Mouse (Mus musculus) MEL (cell line): ENCODE results near the gene Msl1. TPM values are rescaled to one million over a fixed set of nuclear protein-coding genes. Genes with fewer than 3 reads are reported as not detected.

Experiments used
- DNase-seq: peaks from one replicate; pipeline ENCODE4 v3.0.0; 2011; ENCODE audit warnings: low read depth, low spot score
- H3K27ac ChIP-seq: 2 replicates; pipeline ENCODE4 v1.5.1; 2012; ENCODE audit warnings: low read depth, mild to moderate bottlenecking, control low read depth, low read length, moderate library complexity; ENCODE audit not compliant: control insufficient read depth
- H3K27me3 ChIP-seq, 2 experiments: fragments of 150-350 bp in 1 of 2; sonication (generic) in 1 of 2; 2 replicates each; pipeline ENCODE4 v1.6.1; 2012; ENCODE audit warnings: low read length in 2 of 2, mild to moderate bottlenecking in 2 of 2, improper control_type of control experiment in 1 of 2, moderate library complexity in 1 of 2; ENCODE audit not compliant: insufficient read depth in 2 of 2, control insufficient read depth in 1 of 2
- H3K36me3 ChIP-seq, 2 experiments: 2 replicates each; pipeline ENCODE4 v1.6.1; 2012 to 2014; ENCODE audit warnings: low read length in 2 of 2, improper control_type of control experiment in 1 of 2, inconsistent platforms in 1 of 2, mild to moderate bottlenecking in 1 of 2; ENCODE audit not compliant: insufficient read depth in 2 of 2, control insufficient read depth in 1 of 2
- H3K4me1 ChIP-seq, 2 experiments: fragments of 150-350 bp in 1 of 2; sonication (generic) in 1 of 2; 2 replicates each; pipeline ENCODE4 v1.6.1; 2012; ENCODE audit warnings: low read length in 2 of 2, improper control_type of control experiment in 1 of 2, mild to moderate bottlenecking in 1 of 2; ENCODE audit not compliant: insufficient read depth in 2 of 2, control insufficient read depth in 1 of 2
- H3K4me3 ChIP-seq, 2 experiments: fragments of 150-350 bp in 1 of 2; sonication (generic) in 1 of 2; 2 replicates each; pipeline ENCODE4 v1.5.1; 2012; ENCODE audit warnings: low read depth in 2 of 2, low read length in 2 of 2, mild to moderate bottlenecking in 2 of 2, moderate library complexity in 2 of 2, control low read depth in 1 of 2, improper control_type of control experiment in 1 of 2; ENCODE audit not compliant: control insufficient read depth in 1 of 2, insufficient read depth in 1 of 2
- H3K79me2 ChIP-seq: 2 replicates; pipeline ENCODE4 v1.6.1; 2012; ENCODE audit warnings: mild to moderate bottlenecking, low read length, moderate library complexity; ENCODE audit not compliant: control insufficient read depth, poor library complexity, insufficient read depth
- H3K9ac ChIP-seq: 2 replicates; pipeline ENCODE4 v1.6.1; 2012; ENCODE audit warnings: low read depth, mild to moderate bottlenecking, control low read depth, low read length, moderate library complexity; ENCODE audit not compliant: control insufficient read depth, poor library complexity, severe bottlenecking
- H3K9me3 ChIP-seq: fragments of 150-350 bp; sonication (generic); replicated peaks from 2 replicates; pipeline ENCODE4 v1.6.1; 2012; ENCODE audit warnings: mild to moderate bottlenecking, low read length, improper control_type of control experiment, moderate library complexity; ENCODE audit not compliant: insufficient read depth
- BHLHE40 ChIP-seq: IDR thresholded peaks from 2 replicates; pipeline ENCODE4 v1.6.1; 2012; ENCODE audit warnings: low read depth, mild to moderate bottlenecking, inconsistent platforms, low read length, improper control_type of control experiment, borderline replicate concordance
- E2F4 ChIP-seq: IDR thresholded peaks from 2 replicates; pipeline ENCODE4 v1.6.1; 2011; ENCODE audit warnings: low read depth, low read length, improper control_type of control experiment, borderline replicate concordance
- ELF1 ChIP-seq: IDR thresholded peaks from 2 replicates; pipeline ENCODE4 v1.6.1; 2014; ENCODE audit warnings: low read depth, mild to moderate bottlenecking, inconsistent platforms, low read length, improper control_type of control experiment, moderate library complexity
- EP300 ChIP-seq, 2 experiments: IDR thresholded peaks; 2 replicates each; pipeline ENCODE4 v1.6.1; 2011; ENCODE audit warnings: improper control_type of control experiment in 2 of 2, low read length in 2 of 2, low read depth in 1 of 2, mild to moderate bottlenecking in 1 of 2
- GATA1 ChIP-seq: IDR thresholded peaks from 2 replicates; pipeline ENCODE4 v1.6.1; 2011; ENCODE audit warnings: low read depth, low read length, improper control_type of control experiment
- MEF2A ChIP-seq: IDR thresholded peaks from 2 replicates; pipeline ENCODE4 v1.6.1; 2014; ENCODE audit warnings: low read depth, mild to moderate bottlenecking, inconsistent platforms, low read length, improper control_type of control experiment; ENCODE audit not compliant: poor library complexity, insufficient replicate concordance, severe bottlenecking; ENCODE audit errors: extremely low read depth
- MXI1 ChIP-seq: IDR thresholded peaks from 2 replicates; pipeline ENCODE4 v1.6.1; 2011; ENCODE audit warnings: mild to moderate bottlenecking, low read depth, low read length, improper control_type of control experiment
- NRF1 ChIP-seq: IDR thresholded peaks from 2 replicates; pipeline ENCODE4 v1.6.1; 2014; ENCODE audit warnings: low read depth, mild to moderate bottlenecking, inconsistent platforms, low read length, improper control_type of control experiment, moderate library complexity; ENCODE audit not compliant: poor library complexity, insufficient read depth, severe bottlenecking
- POLR2A ChIP-seq, 2 experiments: IDR thresholded peaks; 2 replicates each; pipeline ENCODE4 v1.6.1; 2011 to 2012; ENCODE audit warnings: low read length in 2 of 2, mild to moderate bottlenecking in 2 of 2, control low read depth in 1 of 2, improper control_type of control experiment in 1 of 2, low read depth in 1 of 2, moderate library complexity in 1 of 2; ENCODE audit not compliant: control insufficient read depth in 1 of 2, insufficient read depth in 1 of 2, poor library complexity in 1 of 2
- POLR2AphosphoS2 ChIP-seq: IDR thresholded peaks from 2 replicates; pipeline ENCODE4 v1.6.1; 2011; ENCODE audit warnings: low read length, improper control_type of control experiment
- POLR2AphosphoS5 ChIP-seq: IDR thresholded peaks from 2 replicates; pipeline ENCODE4 v1.6.1; 2012; ENCODE audit warnings: low read depth, borderline replicate concordance, mild to moderate bottlenecking, inconsistent platforms, low read length, moderate library complexity, mixed read lengths
- RAD21 ChIP-seq: IDR thresholded peaks from 2 replicates; pipeline ENCODE4 v1.6.1; 2011; ENCODE audit warnings: mild to moderate bottlenecking, low read depth, low read length, improper control_type of control experiment
- RCOR1 ChIP-seq: IDR thresholded peaks from 2 replicates; pipeline ENCODE4 v1.6.1; 2012; ENCODE audit warnings: low read depth, mild to moderate bottlenecking, inconsistent platforms, low read length, improper control_type of control experiment
- TBP ChIP-seq: IDR thresholded peaks from 2 replicates; pipeline ENCODE4 v1.8.0; 2011; ENCODE audit warnings: low read depth, low read length, improper control_type of control experiment
- TCF12 ChIP-seq: IDR thresholded peaks from 2 replicates; pipeline ENCODE4 v1.6.1; 2014; ENCODE audit warnings: low read depth, mild to moderate bottlenecking, inconsistent platforms, low read length, improper control_type of control experiment, moderate library complexity
- ZC3H11A ChIP-seq: IDR thresholded peaks from 2 replicates; pipeline ENCODE4 v1.6.1; 2012; ENCODE audit warnings: low read depth, mild to moderate bottlenecking, inconsistent platforms, low read length, improper control_type of control experiment
- polyA plus RNA-seq, 2 experiments: library from polyadenylated mRNA; stranded (reverse) in 1 of 2; unstranded in 1 of 2; fragments of >175 nt in 1 of 2; fragments of >200 nt in 1 of 2; gene quantifications; 2 replicates each; pipeline versions ENCODE4 v1.2.1 to v1.2.4; 2012; ENCODE audit warnings: low replicate concordance in 2 of 2, low read depth in 1 of 2; ENCODE audit not compliant: insufficient read length in 2 of 2, insufficient read depth in 1 of 2, missing spikeins in 1 of 2
- total RNA-seq: library from RNA; depleted of rRNA; stranded (reverse); fragments of 300-350 nt; gene quantifications from 2 replicates; pipeline ENCODE4 v1.2.3, GENCODE M21; 2012

Gene Msl1
- total and polyA plus RNA-seq, 3 experiments, result 37.1 to 49.4 TPM; not detected in 1

DNA sequence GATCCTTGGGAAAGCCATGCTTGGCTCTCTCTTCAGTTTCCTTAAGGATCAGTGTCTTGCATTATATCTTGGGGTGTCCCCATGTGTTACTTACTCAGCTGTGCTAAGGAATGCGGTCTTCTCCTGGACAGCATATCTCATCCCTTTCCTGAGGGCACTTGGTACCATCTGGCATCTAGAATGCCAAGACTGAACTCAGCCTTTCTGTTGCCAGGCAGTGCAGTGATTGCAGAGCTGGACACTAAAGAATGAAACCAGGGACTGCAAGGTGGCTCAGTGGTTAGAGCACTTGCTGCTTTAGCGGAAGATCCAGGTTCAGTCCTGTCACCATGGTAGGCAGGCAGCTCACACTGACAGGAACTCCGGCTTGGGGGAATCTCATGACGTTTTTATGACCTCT, 34.6 kb downstream of the Msl1 start:
- Histone ChIP-seq H3K36me3 (peaks cover 10 to 55% of the 10 kb centered on the region in 2 experiments), H3K79me2 (peaks cover 7% of the 10 kb centered on the region), H3K4me3 (no peak overlapping the region), H3K27ac (no peak overlapping the region), H3K27me3 (no peaks in the 10 kb centered on the region), H3K9me3 (no peaks in the 10 kb centered on the region), H3K4me1 (peaks cover 0 to 4% of the 10 kb centered on the region in 2 experiments; a peak in 3 of 4 replicates), H3K9ac (no peak overlapping the region)
- TF ChIP-seq TBP (no peak), BHLHE40 (no peak), RAD21 (no peak)
- no peak for DNase-seq

GRCm38 (mm10) chr11:98835296-98835695, 40.0 kb downstream of the Msl1 start:
- peaks cover 3 to 22% of the 10 kb centered on the region in 2 experiments for H3K36me3 ChIP-seq
- H3K27ac ChIP-seq, result no peak overlapping the region
- no peaks in the 10 kb centered on the region for H3K9me3 ChIP-seq
- TF ChIP-seq POLR2AphosphoS5 (no peak), MXI1 (no peak), RCOR1 (no peak), BHLHE40 (no peak), NRF1 (no peak), ZC3H11A (no peak), EP300 (IDR thresholded peaks at IDR 0.05; ENCODE audit: low read depth in 1 of 2, low read length in 2 of 2) (no peak), E2F4 (no peak), TCF12 (no peak), POLR2AphosphoS2 (no peak), ELF1 (no peak), RAD21 (no peak), GATA1 (no peak), POLR2A (IDR thresholded peaks at IDR 0.05; ENCODE audit: control insufficient read depth in 1 of 2, insufficient read depth in 1 of 2, low read depth in 1 of 2, low read length in 2 of 2, poor library complexity in 1 of 2) (no peak), MEF2A (no peak)
- DNase-seq, result no peak
- no peaks in the 10 kb centered on the region; the same call in 1 of the 2 replicates for H3K79me2 ChIP-seq
- no peak overlapping the region for H3K9ac ChIP-seq
- H3K27me3 ChIP-seq, result no peaks in the 10 kb centered on the region
- H3K4me1 ChIP-seq, result peaks cover 0 to 5% of the 10 kb centered on the region in 2 experiments; a peak in 1 of 4 replicates
- H3K4me3 ChIP-seq, result no peak overlapping the region
